Comparison of ENCODE assay signal across 20 mouse cellular contexts in the genomic region with DNA sequence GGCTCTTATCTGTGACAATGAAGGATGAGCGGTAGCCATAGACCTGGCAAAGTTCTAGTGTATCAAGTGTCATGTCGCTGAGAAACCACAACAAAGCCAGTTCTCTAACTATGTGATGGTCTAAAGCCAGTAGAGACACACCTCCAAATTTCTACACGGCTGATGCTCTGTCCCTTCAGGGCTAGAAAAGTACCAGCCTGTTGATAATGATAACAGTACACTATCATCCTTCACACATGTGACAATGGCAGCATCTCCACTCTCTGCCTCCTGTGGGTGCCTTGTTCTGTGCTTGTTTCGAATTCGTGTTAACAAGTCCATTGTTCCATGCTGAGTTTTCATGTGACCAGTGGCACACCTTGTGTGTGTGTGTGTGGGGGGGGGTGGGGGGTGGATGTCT.
A peak's percentile ranks its signal among the peaks of the same experiment; 100 is the strongest.
DNase-seq lines count a peak whose midpoint lies in the region; ATAC-seq and TF ChIP-seq lines count a peak whose summit lies in the region.
"Had no signal": no experiment of that assay in that cellular context is flagged by ENCODE, and none has a peak within 500 bp of the region (broad histone marks: within the 10 kb centered on the region; RNA-seq: fewer than 3 reads in every experiment).

No protein-coding gene starts in this region.

- 77% methylated on average over 5 of the region's 5 CpGs for WGBS in hindbrain, embryonic 16.5 days
- WGBS in hindbrain, embryonic 11.5 days: 72% methylated on average over 5 of the region's 5 CpGs
- WGBS in lung, embryonic 14.5 days: 41% methylated on average over 5 of the region's 5 CpGs
- WGBS in lung, adult 2 months: 63% methylated on average over 5 of the region's 5 CpGs
- WGBS in midbrain, embryonic 14.5 days: 89% methylated on average over 5 of the region's 5 CpGs

- H3K27ac ChIP-seq in hindbrain, embryonic 16.5 days (ENCODE audit: low read depth, low read length): no peak overlapping the region
- no peak overlapping the region for H3K27ac ChIP-seq in hindbrain, embryonic 11.5 days (ENCODE audit: low read depth, low read length)
- H3K27ac ChIP-seq in lung, embryonic 14.5 days (ENCODE audit: low read depth): no peak overlapping the region
- H3K27ac ChIP-seq in midbrain, embryonic 14.5 days (replicated peaks; ENCODE audit: low read depth, low read length): 0 out of 2 replicates have a peak overlapping the region, but pooled peaks have one; percentile 8
- H3K27ac ChIP-seq: embryonic facial prominence, embryonic 15.5 days; forebrain, embryonic 13.5 days; heart, embryonic 13.5 days had no signal

- peaks cover 7% of the 10 kb centered on the region for H3K4me1 ChIP-seq in hindbrain, embryonic 16.5 days (ENCODE audit: control insufficient read depth, insufficient read depth, low read depth, low read length)
- H3K4me1 ChIP-seq in hindbrain, embryonic 11.5 days (replicated peaks; ENCODE audit: control insufficient read depth, insufficient read depth, low read length): peaks cover 2% of the 10 kb centered on the region; the same call in 1 of the 2 replicates
- H3K4me1 ChIP-seq in lung, embryonic 14.5 days (ENCODE audit: insufficient read depth): no peaks in the 10 kb centered on the region
- no peaks in the 10 kb centered on the region for H3K4me1 ChIP-seq in lung, adult 2 months (ENCODE audit: control insufficient read depth, insufficient read depth, low read length)
- peaks cover 18% of the 10 kb centered on the region; the same call in 1 of the 2 replicates for H3K4me1 ChIP-seq in midbrain, embryonic 14.5 days (ENCODE audit: control insufficient read depth, insufficient read depth, low read length)

- ATAC-seq in hindbrain, embryonic 16.5 days: no peak; the same call in 1 of the 2 replicates
- no peak for ATAC-seq in hindbrain, embryonic 11.5 days (ENCODE audit: low FRiP score)
- ATAC-seq in lung, embryonic 14.5 days (ENCODE audit: insufficient read depth): 0 out of 2 replicates have a peak, but pooled peaks have one; percentile 24
- peak; percentile 81 for ATAC-seq in megakaryocyte progenitor cell, adult 5-6 weeks (replicated peaks; ENCODE audit: poor library complexity)
- ATAC-seq in midbrain, embryonic 14.5 days (ENCODE audit: low FRiP score, low TSS enrichment): no peak

- TF ChIP-seq POLR2A in lung, adult 2 months (IDR thresholded peaks at IDR 0.05; ENCODE audit: borderline replicate concordance, extremely low read depth, low read depth, low read length): no peak

- no peak for TF ChIP-seq CTCF in lung, embryonic 14.5 days (IDR thresholded peaks at IDR 0.05; ENCODE audit: low read depth)
- TF ChIP-seq CTCF in lung, adult 2 months (IDR thresholded peaks at IDR 0.05; ENCODE audit: insufficient read depth, low read length): no peak

- no peak overlapping the region for H3K4me3 ChIP-seq in hindbrain, embryonic 16.5 days (ENCODE audit: low read length)
- H3K4me3 ChIP-seq in hindbrain, embryonic 11.5 days (ENCODE audit: low read depth, low read length): no peak overlapping the region
- no peak overlapping the region for H3K4me3 ChIP-seq in lung, embryonic 14.5 days (ENCODE audit: low read depth, low read length)
- no peak overlapping the region for H3K4me3 ChIP-seq in lung, adult 2 months (replicated peaks; ENCODE audit: extremely low read depth, low read depth, low read length)
- no peak overlapping the region for H3K4me3 ChIP-seq in midbrain, embryonic 14.5 days (replicated peaks; ENCODE audit: low read depth, low read length)
- H3K4me3 ChIP-seq: embryonic facial prominence, embryonic 15.5 days; erythroblast, embryonic 14.5 days; forebrain, embryonic 13.5 days; heart, embryonic 13.5 days had no signal

- H3K36me3 ChIP-seq in hindbrain, embryonic 16.5 days (ENCODE audit: control insufficient read depth, insufficient read depth, low read length): no peaks in the 10 kb centered on the region
- no peaks in the 10 kb centered on the region for H3K36me3 ChIP-seq in hindbrain, embryonic 11.5 days (ENCODE audit: control insufficient read depth, insufficient read depth, low read length)
- H3K36me3 ChIP-seq in lung, embryonic 14.5 days (ENCODE audit: insufficient read depth): no peaks in the 10 kb centered on the region
- no peaks in the 10 kb centered on the region for H3K36me3 ChIP-seq in midbrain, embryonic 14.5 days (ENCODE audit: control insufficient read depth, insufficient read depth, low read length)
- H3K36me3 ChIP-seq: embryonic facial prominence, embryonic 15.5 days; heart, embryonic 13.5 days had no signal

- H3K9ac ChIP-seq in hindbrain, embryonic 16.5 days (ENCODE audit: low read depth, low read length): 0 out of 2 replicates have a peak overlapping the region, but pooled peaks have one; percentile 22
- H3K9ac ChIP-seq in hindbrain, embryonic 11.5 days (ENCODE audit: low read depth, low read length): no peak overlapping the region
- H3K9ac ChIP-seq in lung, embryonic 14.5 days: no peak overlapping the region
- no peak overlapping the region for H3K9ac ChIP-seq in midbrain, embryonic 14.5 days (replicated peaks; ENCODE audit: low read length)
- H3K9ac ChIP-seq: embryonic facial prominence, embryonic 15.5 days; forebrain, embryonic 13.5 days; heart, embryonic 13.5 days; hindbrain, embryonic 14.5 days had no signal

- no peak overlapping the region for H3K4me2 ChIP-seq in hindbrain, embryonic 16.5 days (ENCODE audit: low read length)
- no peak overlapping the region for H3K4me2 ChIP-seq in hindbrain, embryonic 11.5 days (replicated peaks; ENCODE audit: low read depth, low read length)
- H3K4me2 ChIP-seq in lung, embryonic 14.5 days: no peak overlapping the region
- H3K4me2 ChIP-seq in midbrain, embryonic 14.5 days (ENCODE audit: low read length): no peak overlapping the region
- H3K4me2 ChIP-seq: embryonic facial prominence, embryonic 15.5 days; forebrain, embryonic 13.5 days; heart, embryonic 13.5 days; hindbrain, embryonic 14.5 days had no signal

- no peaks in the 10 kb centered on the region for H3K9me3 ChIP-seq in hindbrain, embryonic 16.5 days (ENCODE audit: control insufficient read depth, low read length)
- no peaks in the 10 kb centered on the region for H3K9me3 ChIP-seq in hindbrain, embryonic 11.5 days (ENCODE audit: control insufficient read depth, low read length)
- no peaks in the 10 kb centered on the region for H3K9me3 ChIP-seq in lung, embryonic 14.5 days (ENCODE audit: low read depth, low read length)
- no peaks in the 10 kb centered on the region for H3K9me3 ChIP-seq in midbrain, embryonic 14.5 days (ENCODE audit: control insufficient read depth, low read length)
- H3K9me3 ChIP-seq: embryonic facial prominence, embryonic 15.5 days; forebrain, embryonic 13.5 days had no signal

- H3K27me3 ChIP-seq in hindbrain, embryonic 16.5 days (replicated peaks; ENCODE audit: control insufficient read depth, insufficient read depth, low read length): no peaks in the 10 kb centered on the region
- no peaks in the 10 kb centered on the region for H3K27me3 ChIP-seq in hindbrain, embryonic 11.5 days (ENCODE audit: control insufficient read depth, insufficient read depth, low read length)
- H3K27me3 ChIP-seq in lung, embryonic 14.5 days (ENCODE audit: insufficient read depth, low read length): no peaks in the 10 kb centered on the region
- no peaks in the 10 kb centered on the region for H3K27me3 ChIP-seq in midbrain, embryonic 14.5 days (ENCODE audit: control insufficient read depth, insufficient read depth, low read length)
- H3K27me3 ChIP-seq: embryonic facial prominence, embryonic 15.5 days; forebrain, embryonic 13.5 days; heart, embryonic 13.5 days had no signal

- DNase-seq in hindbrain, embryonic 11.5 days (ENCODE audit: low spot score): no peak
- DNase-seq in lung, embryonic 14.5 days: no peak
- DNase-seq in lung, adult 2 months: no peak
- no peak for DNase-seq in midbrain, embryonic 14.5 days
- DNase-seq in frontal cortex, postnatal 25 days (ENCODE audit: low spot score in 2 of 2): no peak
- no peak for DNase-seq in right cerebral cortex, postnatal 25 days
- DNase-seq: adrenal gland, adult 8-10 months; adrenal gland, postnatal 36 days; cerebellum, adult 8-10 months; cerebellum, postnatal 14 days; embryo, embryonic 11 days; gastrocnemius, postnatal 36 days; heart, postnatal 36 days had no signal

Comparison
In these comparisons a context has a peak if more than half of its experiments do, and no peak if none do; other contexts are left out.
1. ATAC-seq: peak in lung, embryonic 14.5 days (single experiment) and megakaryocyte progenitor cell, adult 5-6 weeks (single experiment); none in hindbrain, embryonic 16.5 days (single experiment), hindbrain, embryonic 11.5 days (single experiment) and midbrain, embryonic 14.5 days (single experiment).